Mouse (Mus musculus) megakaryocyte, embryonic 14.5 days (primary cell): ENCODE measurements around the gene Itgae. TPM values are rescaled to one million over a fixed set of nuclear protein-coding genes. Genes with fewer than 3 reads are reported as not detected.
"Not testable (repeated sequence)": the region's sequence is repeated elsewhere in the genome, so short reads cannot be mapped to it uniquely, and the experiment has no call there.

ENCODE experiments used
- H3K27me3 ChIP-seq: replicated peaks from 2 replicates; pipeline ENCODE3; 2012; ENCODE audit warnings: inconsistent platforms
- H3K36me3 ChIP-seq: replicated peaks from 2 replicates; pipeline ENCODE3; 2012; ENCODE audit warnings: low read length, inconsistent platforms, mixed read lengths
- H3K4me1 ChIP-seq: 2 replicates; pipeline ENCODE4 v1.6.1; 2012; ENCODE audit warnings: inconsistent platforms
- H3K4me3 ChIP-seq: replicated peaks from 2 replicates; pipeline ENCODE3; 2012; ENCODE audit warnings: moderate library complexity, mild to moderate bottlenecking, inconsistent platforms
- H3K9me3 ChIP-seq: 2 replicates; pipeline ENCODE4 v1.6.1; 2012; ENCODE audit warnings: inconsistent platforms
- FLI1 ChIP-seq: IDR thresholded peaks from 2 replicates; pipeline ENCODE4 v1.6.1; 2012; ENCODE audit warnings: low read length, inconsistent platforms, mixed read lengths
- GATA1 ChIP-seq: IDR thresholded peaks from 3 replicates; pipeline ENCODE4 v1.6.1; 2012; ENCODE audit warnings: mixed read lengths, low read length, inconsistent platforms, borderline replicate concordance
- polyA plus RNA-seq: library from polyadenylated mRNA; stranded (reverse); fragments of >175 nt; gene quantifications from 2 replicates; pipeline ENCODE4 v1.2.3, GENCODE M21; 2012; ENCODE audit warnings: low replicate concordance; ENCODE audit not compliant: insufficient read depth

Gene Itgae
- polyA plus RNA-seq, 1 experiment: 0.31 TPM

GRCm38 (mm10) chr11:73092057-73092456, 1.7 kb downstream of the Itgae start:
- TF ChIP-seq FLI1 (no peak), GATA1 (no peak)
- H3K27me3 ChIP-seq: peaks cover 17% of the 10 kb centered on the region
- H3K4me1 ChIP-seq: peaks cover 65% of the 10 kb centered on the region
- peaks cover 2% of the 10 kb centered on the region for H3K36me3 ChIP-seq
- H3K4me3 ChIP-seq: no peak overlapping the region
- no peaks in the 10 kb centered on the region for H3K9me3 ChIP-seq

GRCm38 (mm10) chr11:73092877-73093276, 2.5 kb downstream of the Itgae start:
- Histone ChIP-seq H3K9me3 (no peaks in the 10 kb centered on the region), H3K4me3 (no peak overlapping the region), H3K4me1 (peaks cover 57% of the 10 kb centered on the region), H3K27me3 (peaks cover 17% of the 10 kb centered on the region), H3K36me3 (no peaks in the 10 kb centered on the region)
- TF ChIP-seq GATA1 (no peak), FLI1 (no peak)

- H3K27me3 ChIP-seq: peaks cover 16% of the 10 kb centered on the region
- H3K4me1 ChIP-seq: peaks cover 48% of the 10 kb centered on the region
- H3K9me3 ChIP-seq: no peaks in the 10 kb centered on the region
Measured at GRCm38 (mm10) chr11:73094231-73094995, 4.0 kb downstream of the Itgae start.

GRCm38 (mm10) chr11:73098860-73099259, 8.5 kb downstream of the Itgae start:
- Histone ChIP-seq H3K4me1 (peaks cover 24% of the 10 kb centered on the region), H3K27me3 (peaks cover 21% of the 10 kb centered on the region), H3K4me3 (no peak overlapping the region), H3K9me3 (no peaks in the 10 kb centered on the region), H3K36me3 (no peaks in the 10 kb centered on the region)
- TF ChIP-seq FLI1 (no peak), GATA1 (no peak)

More at GRCm38 (mm10) chr11:73094231-73094995, 4.0 kb downstream of the Itgae start:
- H3K36me3 ChIP-seq: no peaks in the 10 kb centered on the region
- H3K4me3 ChIP-seq: no peak overlapping the region
- TF ChIP-seq GATA1 (no peak), FLI1 (no peak)

- Histone ChIP-seq H3K9me3 (no peaks in the 10 kb centered on the region), H3K4me1 (peaks cover 20% of the 10 kb centered on the region), H3K4me3 (no peak overlapping the region), H3K36me3 (no peaks in the 10 kb centered on the region), H3K27me3 (peaks cover 18% of the 10 kb centered on the region)
- no peak for TF ChIP-seq GATA1
- TF ChIP-seq FLI1: no peak
Measured at GRCm38 (mm10) chr11:73099976-73100750, 9.8 kb downstream of the Itgae start.

- Histone ChIP-seq H3K27me3 (peaks cover 18% of the 10 kb centered on the region), H3K4me3 (no peak overlapping the region), H3K36me3 (no peaks in the 10 kb centered on the region), H3K4me1 (peaks cover 18% of the 10 kb centered on the region), H3K9me3 (no peaks in the 10 kb centered on the region)
- TF ChIP-seq GATA1 (no peak), FLI1 (no peak)
Measured at GRCm38 (mm10) chr11:73101308-73101707, 10.9 kb downstream of the Itgae start.

- H3K36me3 ChIP-seq: no peaks in the 10 kb centered on the region
- H3K4me1 ChIP-seq: peaks cover 52% of the 10 kb centered on the region
- no peak overlapping the region for H3K4me3 ChIP-seq
- H3K27me3 ChIP-seq: peaks cover 18% of the 10 kb centered on the region
- TF ChIP-seq FLI1 (no peak), GATA1 (no peak)
- no peaks in the 10 kb centered on the region for H3K9me3 ChIP-seq
Measured at GRCm38 (mm10) chr11:73105246-73105645, 14.9 kb downstream of the Itgae start.

- peaks cover 71% of the 10 kb centered on the region for H3K4me1 ChIP-seq
- not testable (repeated sequence) for H3K4me3 ChIP-seq, H3K36me3 ChIP-seq, H3K9me3 ChIP-seq
- peaks cover 13% of the 10 kb centered on the region for H3K27me3 ChIP-seq
Measured at GRCm38 (mm10) chr11:73107358-73107757, 17.0 kb downstream of the Itgae start.

GRCm38 (mm10) chr11:73108195-73108897, 18.0 kb downstream of the Itgae start:
- TF ChIP-seq GATA1 (no peak), FLI1 (no peak)
- Histone ChIP-seq H3K4me1 (peaks cover 73% of the 10 kb centered on the region), H3K9me3 (no peaks in the 10 kb centered on the region)

GRCm38 (mm10) chr11:73108898-73109625, 18.7 kb downstream of the Itgae start:
- TF ChIP-seq GATA1 (no peak), FLI1 (no peak)
- Histone ChIP-seq H3K9me3 (no peaks in the 10 kb centered on the region), H3K36me3 (no peaks in the 10 kb centered on the region), H3K4me3 (peak overlapping the region; percentile 4), H3K27me3 (peaks cover 12% of the 10 kb centered on the region), H3K4me1 (peaks cover 76% of the 10 kb centered on the region)

More at GRCm38 (mm10) chr11:73108195-73108897, 18.0 kb downstream of the Itgae start:
- Histone ChIP-seq H3K4me3 (peak overlapping the region; percentile 4), H3K27me3 (peaks cover 14% of the 10 kb centered on the region), H3K36me3 (no peaks in the 10 kb centered on the region)
